Mouse (Mus musculus): ENCODE measurements around the gene Gm11983.

DNA sequence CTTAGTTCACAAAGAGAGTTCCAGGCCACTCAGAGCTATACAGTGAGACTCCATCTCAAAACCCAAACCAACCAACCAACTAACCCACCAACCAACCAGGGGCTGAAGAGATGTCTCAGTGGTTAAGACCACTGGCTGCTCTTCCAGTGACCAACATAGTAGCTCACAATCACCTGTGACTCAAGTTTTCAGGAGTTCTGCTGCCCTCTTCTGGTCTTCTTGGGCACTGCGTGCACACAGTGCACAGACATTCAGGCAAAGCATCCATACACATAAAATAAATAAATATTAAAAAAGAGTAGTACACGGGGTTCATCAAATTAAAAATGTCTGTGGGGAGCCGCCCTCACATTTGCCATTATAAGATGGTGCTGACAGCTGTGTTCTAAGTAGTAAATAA is 46.8 kb downstream of the Gm11983 start:
- 0 out of 2 replicates have a peak, but pooled peaks have one; percentile 7 for TF ChIP-seq CTCF (IDR thresholded peaks at IDR 0.05; ENCODE audit: low read depth, low read length)
- no peak for TF ChIP-seq GATA2 (IDR thresholded peaks at IDR 0.05; ENCODE audit: borderline replicate concordance, low read depth, low read length)
- TF ChIP-seq GATA1 (IDR thresholded peaks at IDR 0.05; ENCODE audit: borderline replicate concordance, low read length), result no peak
- no peak for TF ChIP-seq POLR2AphosphoS5 (IDR thresholded peaks at IDR 0.05; ENCODE audit: insufficient replicate concordance, low read depth, low read length)
- TF ChIP-seq TAL1 (conservative IDR thresholded peaks at IDR 0.05; ENCODE audit: low read depth, low read length), result no peak

All from G1E (cell line).